In the genomic region with DNA sequence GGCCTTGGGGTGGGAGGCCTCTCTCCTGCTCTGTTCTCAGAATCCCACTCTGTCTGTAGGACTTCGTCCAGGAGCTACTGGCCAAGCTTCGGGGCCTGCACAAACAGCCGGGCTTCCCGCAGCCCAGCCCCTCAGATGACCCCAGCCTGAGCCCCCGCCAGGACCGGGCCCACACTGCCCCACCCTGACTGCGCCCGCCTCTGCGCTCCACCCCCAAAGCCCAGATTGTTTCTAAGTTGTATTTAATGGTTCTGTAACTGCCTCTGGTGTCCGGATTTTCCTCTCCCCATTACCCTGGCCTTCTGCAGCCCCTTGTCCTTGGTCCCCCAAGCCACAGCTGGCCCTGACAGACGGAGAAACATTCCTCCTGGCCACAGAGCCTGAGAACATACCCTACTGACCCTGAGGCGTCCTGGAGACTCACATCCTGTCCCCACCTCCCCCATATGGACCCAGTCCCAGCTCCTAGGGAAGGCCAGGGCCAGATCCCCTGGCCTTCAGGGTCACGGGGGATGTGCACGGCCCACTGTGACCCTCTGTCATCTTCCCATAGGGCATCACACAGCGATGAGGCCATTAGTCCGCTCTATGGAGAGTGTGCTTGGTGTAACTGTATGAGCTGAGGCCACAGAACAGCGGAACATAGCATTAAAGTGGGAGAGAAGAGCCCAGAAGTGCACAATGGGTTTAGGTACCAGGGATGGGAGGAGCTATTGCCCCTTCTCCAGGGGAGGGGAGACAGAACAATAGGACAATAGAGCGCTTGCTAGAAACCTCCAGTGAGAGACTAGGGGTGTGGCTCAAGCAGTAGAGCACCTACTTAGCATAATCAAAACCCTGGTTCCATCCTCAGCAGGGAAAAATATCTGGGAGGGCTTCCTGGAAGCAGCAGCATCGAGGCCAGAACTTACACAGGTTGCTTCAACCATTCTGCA, we compare ENCODE assay signal across 7 mouse cellular contexts. TPM values are rescaled to one million over a fixed set of nuclear protein-coding genes. Genes with fewer than 3 reads are reported as not detected.
DNase-seq lines count a peak whose midpoint lies in the region; ATAC-seq and TF ChIP-seq lines count a peak whose summit lies in the region.

No protein-coding gene starts in this region.

- peaks cover 44% of the 10 kb centered on the region for H3K4me1 ChIP-seq in kidney, embryonic 14.5 days (ENCODE audit: control insufficient read depth, insufficient read depth, low read length)
- H3K4me1 ChIP-seq in midbrain, embryonic 15.5 days, result peaks cover 24% of the 10 kb centered on the region
- peaks cover 22% of the 10 kb centered on the region for H3K4me1 ChIP-seq in liver, postnatal 0 days (ENCODE audit: insufficient read depth)

- WGBS in kidney, embryonic 14.5 days, result 23% methylated on average over 19 of the region's 19 CpGs
- WGBS in midbrain, embryonic 15.5 days, result 28% methylated on average over 19 of the region's 19 CpGs
- WGBS in liver, postnatal 0 days (ENCODE audit: insufficient replicate concordance), result 72% methylated on average over 19 of the region's 19 CpGs

- H3K36me3 ChIP-seq in kidney, embryonic 14.5 days (ENCODE audit: control insufficient read depth, insufficient read depth, low read length), result no peaks in the 10 kb centered on the region
- H3K36me3 ChIP-seq in midbrain, embryonic 15.5 days (replicated peaks), result no peaks in the 10 kb centered on the region
- no peaks in the 10 kb centered on the region for H3K36me3 ChIP-seq in liver, postnatal 0 days (replicated peaks; ENCODE audit: insufficient read depth, low read length)

- no peak overlapping the region for H3K9ac ChIP-seq in kidney, embryonic 14.5 days (ENCODE audit: low read depth, low read length)
- no peak overlapping the region; the same call in 1 of the 2 replicates for H3K9ac ChIP-seq in midbrain, embryonic 15.5 days
- H3K9ac ChIP-seq in liver, postnatal 0 days (replicated peaks), result no peak overlapping the region

- peak overlapping the region; percentile 80 for H3K27ac ChIP-seq in kidney, embryonic 14.5 days (ENCODE audit: low read depth, low read length)
- 0 out of 2 replicates have a peak overlapping the region, but pooled peaks have one; percentile 42 for H3K27ac ChIP-seq in midbrain, embryonic 15.5 days
- H3K27ac ChIP-seq in liver, postnatal 0 days (ENCODE audit: low read depth), result no peak overlapping the region

- peak; percentile 14; the same call in 1 of the 2 replicates for ATAC-seq in kidney, embryonic 14.5 days (ENCODE audit: low FRiP score, low TSS enrichment)
- ATAC-seq in midbrain, embryonic 15.5 days (replicated peaks), result no peak
- ATAC-seq in liver, postnatal 0 days, result no peak

- TF ChIP-seq EP300 in liver, postnatal 0 days (IDR thresholded peaks at IDR 0.05; ENCODE audit: low read depth), result no peak

- H3K27me3 ChIP-seq in kidney, embryonic 14.5 days (ENCODE audit: control insufficient read depth, insufficient read depth, low read length), result no peaks in the 10 kb centered on the region; the same call in 1 of the 2 replicates
- no peaks in the 10 kb centered on the region for H3K27me3 ChIP-seq in midbrain, embryonic 15.5 days (replicated peaks)
- 0 out of 2 replicates have a peak, but pooled peaks cover 7% of the 10 kb centered on the region for H3K27me3 ChIP-seq in liver, postnatal 0 days (ENCODE audit: insufficient read depth, low read length)

- DNase-seq in ES-CJ7 (ENCODE audit: low read depth, low spot score) (peak; percentile 96), ZHBTc4 (ENCODE audit: low read depth, low spot score) (peak; percentile 93)
- DNase-seq in heart, adult 9 months (ENCODE audit: low spot score in 2 of 2), result peak; percentile 60 to 77
- no peak for DNase-seq in thymus, postnatal 0 days (ENCODE audit: low spot score)
- no peak for DNase-seq in liver, postnatal 0 days

- no peak for TF ChIP-seq CTCF in liver, postnatal 0 days (IDR thresholded peaks at IDR 0.05; ENCODE audit: low read depth)

- no peak overlapping the region for H3K4me2 ChIP-seq in kidney, embryonic 14.5 days (replicated peaks; ENCODE audit: low read depth, low read length)
- no peak overlapping the region for H3K4me2 ChIP-seq in midbrain, embryonic 15.5 days
- H3K4me2 ChIP-seq in liver, postnatal 0 days (ENCODE audit: low read depth, low read length), result no peak overlapping the region

- no peaks in the 10 kb centered on the region for H3K9me3 ChIP-seq in kidney, embryonic 14.5 days (ENCODE audit: control insufficient read depth, low read length)
- H3K9me3 ChIP-seq in midbrain, embryonic 15.5 days, result no peaks in the 10 kb centered on the region
- no peaks in the 10 kb centered on the region for H3K9me3 ChIP-seq in liver, postnatal 0 days (ENCODE audit: low read length)

- no peak overlapping the region for H3K4me3 ChIP-seq in kidney, embryonic 14.5 days (ENCODE audit: low read length)
- H3K4me3 ChIP-seq in midbrain, embryonic 15.5 days, result no peak overlapping the region
- no peak overlapping the region for H3K4me3 ChIP-seq in liver, postnatal 0 days (ENCODE audit: low read depth, low read length)

RNA-seq across cellular contexts. Expression of a gene that starts 4.3 kb away (rescaled TPM):
- polyA plus RNA-seq in kidney, embryonic 14.5 days (2014; fragmentation: Nextera tagmentation; extraction: Ambion mirVana), result 19.3 and 27.7 TPM in 2 replicates
- 3.3 and 4.3 TPM in 2 replicates for polyA plus RNA-seq in midbrain, embryonic 15.5 days (2015; fragmentation: Nextera tagmentation; extraction: Ambion mirVana)
- 3.1 and 3.4 TPM in 2 replicates for polyA plus RNA-seq in thymus, postnatal 0 days (2015; fragmentation: Nextera tagmentation; extraction: Ambion mirVana)
- 5.5 and 5.8 TPM in 2 replicates for polyA plus RNA-seq in liver, postnatal 0 days (2015; fragmentation: Nextera tagmentation; extraction: Ambion mirVana)

RNA-seq across cellular contexts. Expression of a gene that starts 10.4 kb away (rescaled TPM):
- 4.5 and 5.5 TPM in 2 replicates for polyA plus RNA-seq in kidney, embryonic 14.5 days (2014; fragmentation: Nextera tagmentation; extraction: Ambion mirVana)
- 256 and 261 TPM in 2 replicates for polyA plus RNA-seq in midbrain, embryonic 15.5 days (2015; fragmentation: Nextera tagmentation; extraction: Ambion mirVana)
- polyA plus RNA-seq in thymus, postnatal 0 days (2015; fragmentation: Nextera tagmentation; extraction: Ambion mirVana), result 3.0 and 3.5 TPM in 2 replicates
- polyA plus RNA-seq in liver, postnatal 0 days (2015; fragmentation: Nextera tagmentation; extraction: Ambion mirVana), result 0.63 and 0.69 TPM in 2 replicates

RNA-seq across cellular contexts. Expression of a gene that starts 11.7 kb away (rescaled TPM):
- polyA plus RNA-seq in kidney, embryonic 14.5 days (2014; fragmentation: Nextera tagmentation; extraction: Ambion mirVana), result 198 and 239 TPM in 2 replicates
- polyA plus RNA-seq in midbrain, embryonic 15.5 days (2015; fragmentation: Nextera tagmentation; extraction: Ambion mirVana), result 72.4 and 77.3 TPM in 2 replicates
- 571 and 608 TPM in 2 replicates for polyA plus RNA-seq in thymus, postnatal 0 days (2015; fragmentation: Nextera tagmentation; extraction: Ambion mirVana)
- polyA plus RNA-seq in liver, postnatal 0 days (2015; fragmentation: Nextera tagmentation; extraction: Ambion mirVana), result 84.8 and 94.7 TPM in 2 replicates

RNA-seq across cellular contexts. Expression of a gene that starts 45.1 kb away (rescaled TPM):
- 5.2 and 8.3 TPM in 2 replicates for polyA plus RNA-seq in kidney, embryonic 14.5 days (2014; fragmentation: Nextera tagmentation; extraction: Ambion mirVana)
- polyA plus RNA-seq in midbrain, embryonic 15.5 days (2015; fragmentation: Nextera tagmentation; extraction: Ambion mirVana), result 1.1 and 1.5 TPM in 2 replicates
- 7.8 and 9.6 TPM in 2 replicates for polyA plus RNA-seq in thymus, postnatal 0 days (2015; fragmentation: Nextera tagmentation; extraction: Ambion mirVana)
- 1.9 and 3.3 TPM in 2 replicates for polyA plus RNA-seq in liver, postnatal 0 days (2015; fragmentation: Nextera tagmentation; extraction: Ambion mirVana)

RNA-seq across cellular contexts. Expression of a gene that starts 55.3 kb away (rescaled TPM):
- polyA plus RNA-seq in kidney, embryonic 14.5 days (2014; fragmentation: Nextera tagmentation; extraction: Ambion mirVana), result 120 and 132 TPM in 2 replicates
- 91.2 and 95.1 TPM in 2 replicates for polyA plus RNA-seq in midbrain, embryonic 15.5 days (2015; fragmentation: Nextera tagmentation; extraction: Ambion mirVana)
- 76.4 and 79.3 TPM in 2 replicates for polyA plus RNA-seq in thymus, postnatal 0 days (2015; fragmentation: Nextera tagmentation; extraction: Ambion mirVana)
- polyA plus RNA-seq in liver, postnatal 0 days (2015; fragmentation: Nextera tagmentation; extraction: Ambion mirVana), result 45.0 and 46.8 TPM in 2 replicates

Comparison
In these comparisons a context has a peak if more than half of its experiments do, and no peak if none do; other contexts are left out.
1. DNase-seq: peak in ES-CJ7 (single experiment), ZHBTc4 (single experiment) and heart, adult 9 months (2 of 2); none in thymus, postnatal 0 days (single experiment) and liver, postnatal 0 days (single experiment).
2. RNA of a gene that starts 10.4 kb away (polyA plus RNA-seq): 256 to 261 TPM in midbrain, embryonic 15.5 days; 4.5 to 5.5 TPM in kidney, embryonic 14.5 days, 3.0 to 3.5 TPM in thymus, postnatal 0 days and 0.63 to 0.69 TPM in liver, postnatal 0 days; every median in the first group is over 10 times any median in the second.